ENCODE assay signal across 8 mouse cellular contexts in genomic region chr3:129533743-129534530, GRCm38 (mm10). TPM values are rescaled to one million over a fixed set of nuclear protein-coding genes. Genes with fewer than 3 reads are reported as not detected.
DNase-seq lines count a peak whose midpoint lies in the region; ATAC-seq and TF ChIP-seq lines count a peak whose summit lies in the region.

No protein-coding gene starts in this region.

- TF ChIP-seq EP300 in CH12.LX (IDR thresholded peaks at IDR 0.05; ENCODE audit: low read length) = no peak

- peak; percentile 36 for ATAC-seq in forebrain, embryonic 13.5 days
- ATAC-seq in neural tube, embryonic 14.5 days (ENCODE audit: low read depth) = peak; percentile 29

- dilution Hi-C loops in CH12.LX (cut with MboI; ENCODE audit: extremely low pct_ligation_motif_present, extremely low pct_unique_long_range_greater_than_20kb, low sequenced_read_pairs) = no loop called here

- no peaks in the 10 kb centered on the region for H3K79me2 ChIP-seq in CH12.LX (replicated peaks; ENCODE audit: control insufficient read depth, extremely low read depth, insufficient read depth, poor library complexity, severe bottlenecking)

- under 1% methylated on average over 54 of the region's 74 CpGs for WGBS in forebrain, embryonic 13.5 days
- under 1% methylated on average over 53 of the region's 74 CpGs for WGBS in neural tube, embryonic 14.5 days

- no peak; the same call in 1 of the 2 replicates for TF ChIP-seq RAD21 in CH12.LX (IDR thresholded peaks at IDR 0.05; ENCODE audit: low read depth, low read length)

- in situ Hi-C loops in CH12.LX (cut with MboI; ENCODE audit: low pct_ligation_motif_present, low pct_unique_long_range_greater_than_20kb, low sequenced_read_pairs) = no loop called here

- no peaks in the 10 kb centered on the region for H3K9me3 ChIP-seq in CH12.LX (replicated peaks; ENCODE audit: low read length)
- H3K9me3 ChIP-seq in forebrain, embryonic 13.5 days (replicated peaks) = no peaks in the 10 kb centered on the region
- H3K9me3 ChIP-seq in neural tube, embryonic 14.5 days (ENCODE audit: control insufficient read depth, low read length) = no peaks in the 10 kb centered on the region

- intact Hi-C loops in heart, postnatal 10 days (cut with DNase I) = loop anchor here (5.0 to 10.0 kb wide), 4 partner anchors 103 to 301 kb away; partner anchors contain the start of genes Cfi and Gar1

- peak; percentile 24 for DNase-seq in CH12.LX (ENCODE audit: extremely low read depth)
- peak; percentile 22 for DNase-seq in c-Kit-positive CD71-positive TER-119-negative erythroid progenitor cells, embryonic 14.5 days (ENCODE audit: low read depth)
- peak; percentile 70 to 78 for DNase-seq in heart, postnatal 10 days
- peak; percentile 50 to 75 for DNase-seq in layer of hippocampus, adult 18-20 months (ENCODE audit: low spot score in 2 of 2)
- DNase-seq in lung, adult 18-20 months = peak; percentile 62 to 72
- DNase-seq in testis, postnatal 10 days (ENCODE audit: low spot score) = peak; percentile 79

- H3K4me2 ChIP-seq in CH12.LX (ENCODE audit: insufficient read depth, low read depth, poor library complexity, severe bottlenecking) = peak overlapping the region; percentile 83
- peak overlapping the region; percentile 74 for H3K4me2 ChIP-seq in forebrain, embryonic 13.5 days
- peak overlapping the region; percentile 90 for H3K4me2 ChIP-seq in neural tube, embryonic 14.5 days (ENCODE audit: low read depth, low read length)

- TF ChIP-seq CTCF in CH12.LX (conservative IDR thresholded peaks at IDR 0.05 in 1 of 2, IDR thresholded peaks at IDR 0.05 in 1 of 2; ENCODE audit: low read depth in 2 of 2, low read length in 2 of 2) = peak in 1 of 2 experiments; percentile 14; a peak in 1 of 4 replicates

- no peaks in the 10 kb centered on the region for H3K27me3 ChIP-seq in CH12.LX (replicated peaks)
- no peaks in the 10 kb centered on the region for H3K27me3 ChIP-seq in forebrain, embryonic 13.5 days
- no peaks in the 10 kb centered on the region for H3K27me3 ChIP-seq in neural tube, embryonic 14.5 days (ENCODE audit: control insufficient read depth, insufficient read depth, low read length)

- peak; percentile 52; the same call in 1 of the 2 replicates for TF ChIP-seq POLR2A in CH12.LX (IDR thresholded peaks at IDR 0.05; ENCODE audit: low read depth, low read length)

- peak overlapping the region; percentile 7; the same call in 1 of the 2 replicates for H3K27ac ChIP-seq in CH12.LX (ENCODE audit: insufficient read depth, low read depth)
- H3K27ac ChIP-seq in forebrain, embryonic 13.5 days = peak overlapping the region; percentile 98
- H3K27ac ChIP-seq in neural tube, embryonic 14.5 days (ENCODE audit: low read depth, low read length) = peak overlapping the region; percentile 96

- peaks cover 2 to 26% of the 10 kb centered on the region in 2 experiments; a peak in 2 of 4 replicates for H3K4me1 ChIP-seq in CH12.LX (ENCODE audit: control insufficient read depth in 1 of 2, insufficient read depth in 2 of 2)
- peaks cover 44% of the 10 kb centered on the region for H3K4me1 ChIP-seq in forebrain, embryonic 13.5 days
- H3K4me1 ChIP-seq in neural tube, embryonic 14.5 days (ENCODE audit: control insufficient read depth, insufficient read depth, low read length) = peaks cover 19% of the 10 kb centered on the region

- H3K9ac ChIP-seq in CH12.LX (ENCODE audit: insufficient read depth, low read depth) = peak overlapping the region; percentile 72
- H3K9ac ChIP-seq in forebrain, embryonic 13.5 days = peak overlapping the region; percentile 98
- H3K9ac ChIP-seq in neural tube, embryonic 14.5 days (replicated peaks; ENCODE audit: low read depth, low read length) = peak overlapping the region; percentile 95

- peaks cover 0 to 2% of the 10 kb centered on the region in 2 experiments for H3K36me3 ChIP-seq in CH12.LX (replicated peaks in 1 of 2; ENCODE audit: control insufficient read depth in 1 of 2, insufficient read depth in 1 of 2, low read length in 1 of 2)
- H3K36me3 ChIP-seq in forebrain, embryonic 13.5 days (ENCODE audit: poor library complexity, severe bottlenecking) = no peaks in the 10 kb centered on the region
- H3K36me3 ChIP-seq in neural tube, embryonic 14.5 days (ENCODE audit: control insufficient read depth, insufficient read depth, low read length) = no peaks in the 10 kb centered on the region

- peak overlapping the region; percentile 58 to 65 (median 63) for H3K4me3 ChIP-seq in CH12.LX (replicated peaks in 1 of 3; ENCODE audit: low read depth in 2 of 3, low read length in 2 of 3, poor library complexity in 1 of 3)
- H3K4me3 ChIP-seq in forebrain, embryonic 13.5 days = peak overlapping the region; percentile 88
- peak overlapping the region; percentile 88 for H3K4me3 ChIP-seq in neural tube, embryonic 14.5 days (ENCODE audit: low read depth, low read length)

TF ChIP-seq in CH12.LX, 34 proteins besides CTCF, POLR2A, EP300 and RAD21:
- peak; percentile 24 for TF ChIP-seq TCF12 (IDR thresholded peaks at IDR 0.05; ENCODE audit: low read depth, low read length)
- TF ChIP-seq MXI1 (IDR thresholded peaks at IDR 0.05; ENCODE audit: low read depth, low read length) = peak; percentile 41; the same call in 1 of the 2 replicates
- TF ChIP-seq UBTF (IDR thresholded peaks at IDR 0.05; ENCODE audit: low read depth, low read length) = peak; percentile 82
- 0 out of 2 replicates have a peak, but pooled peaks have one; percentile 11 for TF ChIP-seq NELFE (IDR thresholded peaks at IDR 0.05; ENCODE audit: low read depth, low read length)
- TF ChIP-seq BHLHE40 (IDR thresholded peaks at IDR 0.05; ENCODE audit: low read depth, low read length) = no peak
- no peak for TF ChIP-seq MEF2A (IDR thresholded peaks at IDR 0.05; ENCODE audit: borderline replicate concordance, low read depth, low read length)
TF ChIP-seq in CH12.LX: peak in this region for 4.

RNA-seq across cellular contexts. Expression of gene Elovl6, which starts 1.8 kb away (rescaled TPM):
- total RNA-seq in CH12.LX (2012; rRNA removed) (1.7 and 2.1 TPM in 2 replicates), CH12.LX (2014; rRNA removed) (6.1 and 6.8 TPM in 2 replicates)
- 4.7 and 6.0 TPM in 2 replicates for polyA plus RNA-seq in CH12.LX (2012; ENCODE audit: insufficient read length, low read depth)
- 33.5 and 34.9 TPM in 2 replicates for polyA plus RNA-seq in forebrain, embryonic 13.5 days (2015; fragmentation: Nextera tagmentation; extraction: Ambion mirVana)
- total RNA-seq in heart, postnatal 10 days (2021) = 1 to 10 TPM; 3.3 to 8.1 TPM
- 10 to 100 TPM; 28.6 to 31.9 TPM for total RNA-seq in layer of hippocampus, adult 18-20 months (2021)
- polyA plus RNA-seq in neural tube, embryonic 14.5 days (2014; fragmentation: Nextera tagmentation; extraction: Ambion mirVana) = 35.0 and 37.1 TPM in 2 replicates

Comparison
In these comparisons a context has a peak if more than half of its experiments do, and no peak if none do; other contexts are left out.
1. Peak in every context shown above with its lines: DNase-seq, ATAC-seq, H3K4me3 ChIP-seq and H3K27ac ChIP-seq.
2. DNase-seq: peak in every context shown above with its lines; median percentile 79 in testis, postnatal 10 days; 74 in heart, postnatal 10 days; 67 in lung, adult 18-20 months; 62 in layer of hippocampus, adult 18-20 months; 24 in CH12.LX; 22 in c-Kit-positive CD71-positive TER-119-negative erythroid progenitor cells, embryonic 14.5 days.
3. H3K27ac ChIP-seq: peak in every context shown above with its lines; median percentile 98 in forebrain, embryonic 13.5 days; 96 in neural tube, embryonic 14.5 days; 7 in CH12.LX.